Mouse (Mus musculus) layer of hippocampus, adult 18-20 months (tissue): ENCODE results near the gene 1700113H08Rik. TPM values are rescaled to one million over a fixed set of nuclear protein-coding genes. Genes with fewer than 3 reads are reported as not detected.

Experiments used
- DNase-seq, 2 experiments: peaks; one replicate each; pipeline ENCODE4 v3.0.0; 2022; ENCODE audit warnings: low spot score in 2 of 2
- long read RNA-seq: library from polyadenylated mRNA; stranded (forward); transcript quantifications from one replicate; pipeline ENCODE4 v2.0.0, GENCODE M21; 2021
- total RNA-seq, 2 experiments: library from RNA; stranded (reverse); gene quantifications; 2 replicates each; pipeline ENCODE4 v1.2.3; 2021

The 1700113H08Rik gene
- total RNA-seq, result not detected
- long read RNA-seq, result 0 reads

DNA sequence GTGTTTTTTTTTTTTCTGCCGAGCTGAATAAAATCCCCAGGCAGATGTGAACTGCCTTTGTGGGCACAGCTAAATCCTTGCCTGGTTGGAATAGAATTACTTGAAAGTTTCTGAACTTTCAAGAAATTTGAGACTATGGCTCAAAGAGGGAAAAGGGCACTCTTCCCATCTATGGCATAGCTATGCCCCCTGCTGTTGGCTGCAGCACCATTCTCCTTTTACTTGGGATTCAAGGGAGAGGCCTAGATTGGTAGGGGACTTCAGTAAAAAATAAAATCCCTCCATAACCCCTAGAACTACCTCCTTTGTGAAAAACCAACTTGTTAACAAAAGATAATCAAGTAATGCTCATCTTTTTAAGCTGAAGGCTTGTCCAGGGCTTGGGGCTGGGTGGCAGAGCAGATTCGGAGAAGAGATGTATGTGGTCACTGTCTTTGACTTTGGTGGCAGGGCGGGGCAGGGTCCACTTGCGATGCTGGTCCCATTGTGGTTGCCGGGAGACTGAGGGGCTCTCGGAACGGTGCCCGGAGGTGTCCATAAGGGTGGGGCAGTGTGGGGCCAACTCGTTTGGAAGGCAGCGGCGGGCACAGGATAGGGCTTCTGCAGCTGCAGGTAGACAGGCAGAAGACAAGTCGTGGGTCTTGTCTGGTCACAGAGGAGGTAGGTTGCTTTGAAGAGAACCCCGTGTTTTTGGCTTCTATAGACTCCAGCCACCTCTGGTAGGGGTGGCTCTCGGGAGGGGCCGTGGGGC lies at the start of gene 1700113H08Rik:
1700113H08Rik (plus strand) TSS at position 546 of the 751 bp plus-strand sequence.
- DNase-seq, result peak; percentile 9 to 25

DNA sequence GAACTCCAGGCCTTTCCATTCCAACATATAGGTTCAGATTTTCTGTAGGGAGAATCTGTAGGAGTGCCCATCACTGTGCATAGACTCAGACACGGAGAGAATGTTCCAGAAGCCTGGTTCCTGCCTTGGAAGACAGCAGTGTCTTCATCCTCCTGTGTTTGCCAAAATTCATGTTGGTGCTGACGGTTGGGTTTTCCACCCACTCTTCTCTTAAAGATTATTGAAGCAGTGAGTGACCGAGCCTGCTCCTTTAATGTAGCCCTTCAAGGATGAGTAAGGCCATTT lies 49.7 kb upstream of the 1700113H08Rik start:
- DNase-seq, result no peak

DNA sequence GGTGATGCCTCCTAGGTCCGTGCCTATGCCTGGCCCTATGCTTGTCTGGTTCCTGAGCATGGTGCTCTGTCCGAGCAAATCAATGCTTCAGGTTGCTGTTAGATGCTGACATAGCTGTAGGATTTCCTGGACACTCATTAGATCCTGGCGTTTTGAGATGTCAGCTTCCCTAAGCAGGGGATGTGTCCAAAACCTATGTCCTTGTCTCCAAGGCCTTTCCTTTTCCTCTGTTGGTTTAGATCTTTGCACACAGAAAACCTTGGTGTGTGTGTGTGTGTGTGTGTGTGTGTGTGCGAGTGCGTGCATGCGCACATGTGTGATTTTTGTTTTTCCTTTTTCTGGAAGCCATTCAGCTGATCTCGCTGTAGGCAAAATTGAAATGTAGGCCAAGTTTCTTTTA lies 45.8 kb upstream of the 1700113H08Rik start:
- DNase-seq, result no peak

DNA sequence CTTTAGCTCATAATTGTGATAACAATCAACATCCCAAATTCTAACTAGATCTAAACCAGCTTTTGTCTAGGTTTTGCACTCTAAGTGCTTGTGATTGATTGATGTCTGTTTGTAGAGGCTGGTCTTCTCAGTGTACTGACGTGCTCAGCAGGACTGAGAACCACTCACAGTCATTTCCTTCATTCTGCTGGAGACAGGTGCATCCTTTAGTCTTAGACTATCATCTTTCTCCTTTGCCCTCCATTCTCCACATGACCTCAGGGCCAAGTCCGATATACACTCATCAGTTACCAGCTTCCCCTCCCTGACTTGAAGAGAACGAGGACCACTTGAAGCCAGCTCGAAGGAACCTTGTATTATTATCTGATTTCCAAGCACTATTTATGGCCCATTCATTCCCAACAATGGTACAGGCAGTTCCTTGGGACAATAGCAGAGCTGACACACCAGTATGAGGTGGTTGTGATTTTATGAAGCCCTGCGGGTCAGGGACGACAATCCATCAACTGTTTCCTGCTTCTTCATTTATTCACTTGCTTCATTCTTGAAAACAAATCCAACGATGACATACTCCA lies 43.4 kb upstream of the 1700113H08Rik start:
- DNase-seq, result no peak

- no peak for DNase-seq
Observed at GRCm38 (mm10) chr10:87015403-87015802, 42.4 kb upstream of the 1700113H08Rik start.

DNA sequence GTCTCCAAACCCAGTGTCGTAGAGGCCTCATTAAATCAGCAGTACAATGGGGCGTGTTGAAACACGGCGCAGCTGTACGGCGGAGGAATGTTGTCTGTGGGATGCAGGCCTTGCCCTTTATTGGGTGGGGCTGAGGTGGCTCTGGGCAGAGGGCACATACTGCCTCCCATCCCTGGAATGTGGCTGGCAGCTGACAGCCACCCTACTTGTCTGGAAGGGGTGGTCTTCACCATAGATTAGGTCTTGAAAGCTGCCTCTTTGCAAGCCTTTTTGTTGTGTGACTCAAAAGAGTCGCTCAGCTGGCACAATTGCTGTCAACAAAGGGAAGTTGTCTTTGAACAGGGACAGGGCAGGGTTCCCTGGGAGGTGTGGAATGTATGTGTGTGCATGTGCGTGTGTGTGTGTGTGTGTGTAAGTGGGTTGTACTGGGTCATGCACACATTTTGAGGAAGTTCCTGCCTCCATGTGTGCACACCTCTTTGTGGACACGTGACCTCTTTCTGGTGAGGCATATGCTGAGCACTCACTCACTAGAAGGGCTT lies 41.6 kb upstream of the 1700113H08Rik start:
- DNase-seq, result no peak

- DNase-seq, result no peak
Observed at GRCm38 (mm10) chr10:87018876-87019275, 39.0 kb upstream of the 1700113H08Rik start.

GRCm38 (mm10) chr10:87020711-87021110 lies 37.1 kb upstream of the 1700113H08Rik start:
- peak; percentile 18 to 73 for DNase-seq

- peak; percentile 71 to 88 for DNase-seq
Observed at GRCm38 (mm10) chr10:87024884-87025283, 33.0 kb upstream of the 1700113H08Rik start.

GRCm38 (mm10) chr10:87032768-87033167 lies 25.1 kb upstream of the 1700113H08Rik start:
- DNase-seq, result no peak

DNA sequence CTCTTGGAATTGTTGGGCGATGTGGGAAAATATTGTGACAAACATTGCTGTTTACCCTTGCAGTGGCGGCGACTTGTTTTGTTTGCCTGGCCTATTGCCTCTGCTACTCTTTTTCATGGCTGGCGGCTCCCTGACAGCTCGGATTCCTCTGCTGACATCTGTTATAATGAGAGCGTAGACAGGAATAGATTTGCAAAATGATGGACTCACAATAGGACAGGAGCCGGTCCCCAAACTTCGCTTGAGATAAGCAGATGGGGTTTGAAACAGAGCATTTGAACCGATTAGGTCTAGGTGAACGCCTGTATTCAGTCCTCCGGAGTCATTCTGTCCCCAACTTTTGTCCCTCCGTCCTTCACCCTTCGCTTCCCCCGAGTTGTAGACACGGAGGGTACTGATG lies 22.0 kb upstream of the 1700113H08Rik start:
- DNase-seq, result peak in 1 of 2 experiments; percentile 39

GRCm38 (mm10) chr10:87036271-87036703 lies 21.6 kb upstream of the 1700113H08Rik start:
- no peak for DNase-seq

DNA sequence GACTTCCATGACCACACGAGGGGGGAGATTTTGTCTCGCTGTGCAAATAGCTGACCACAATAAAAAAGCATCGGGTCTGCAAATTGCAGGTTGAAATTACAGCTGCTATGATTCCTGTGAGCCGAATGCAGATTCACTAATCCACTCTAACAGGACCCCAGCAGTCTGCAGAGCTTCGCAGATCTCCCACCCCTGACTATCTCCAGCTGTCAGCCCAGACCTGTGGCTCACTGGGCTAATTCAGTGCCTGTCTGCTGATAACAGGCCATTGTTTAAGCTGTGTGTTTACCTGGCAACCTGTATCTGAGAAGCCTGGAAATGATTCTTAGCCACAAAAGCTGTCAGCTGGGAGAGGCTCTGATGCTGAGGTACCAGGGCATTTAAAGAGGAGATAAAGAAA lies 20.8 kb upstream of the 1700113H08Rik start:
- DNase-seq, result no peak

- DNase-seq, result no peak
Observed at GRCm38 (mm10) chr10:87039340-87039739, 18.5 kb upstream of the 1700113H08Rik start.

GRCm38 (mm10) chr10:87039800-87040199 lies 18.0 kb upstream of the 1700113H08Rik start:
- DNase-seq, result no peak

DNA sequence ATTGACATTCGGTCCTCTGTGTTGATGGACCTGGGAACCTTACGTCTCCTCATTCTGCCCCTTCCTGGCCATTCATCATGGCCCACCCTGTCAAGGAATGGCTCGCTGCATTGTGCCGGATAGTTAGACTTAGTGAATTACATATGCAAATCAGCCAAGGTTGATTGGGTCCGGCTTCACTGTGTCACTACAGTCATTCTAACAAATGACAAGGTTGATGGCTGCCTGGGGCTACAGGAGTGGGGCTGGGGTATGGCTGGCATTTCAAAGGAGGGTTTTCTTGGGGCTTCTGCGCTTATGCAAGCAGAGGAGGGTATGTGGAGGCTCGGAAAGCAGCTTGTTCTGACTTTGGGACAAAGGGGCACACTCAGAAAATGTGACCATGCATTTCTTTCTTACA lies 16.6 kb upstream of the 1700113H08Rik start:
- no peak for DNase-seq

- DNase-seq, result no peak
Observed at GRCm38 (mm10) chr10:87045273-87045672, 12.6 kb upstream of the 1700113H08Rik start.

- DNase-seq, result no peak
Observed at GRCm38 (mm10) chr10:87046469-87046868, 11.4 kb upstream of the 1700113H08Rik start.

GRCm38 (mm10) chr10:87046931-87047468 lies 10.8 kb upstream of the 1700113H08Rik start:
- no peak for DNase-seq

GRCm38 (mm10) chr10:87049179-87049578 lies 8.7 kb upstream of the 1700113H08Rik start:
- no peak for DNase-seq

DNA sequence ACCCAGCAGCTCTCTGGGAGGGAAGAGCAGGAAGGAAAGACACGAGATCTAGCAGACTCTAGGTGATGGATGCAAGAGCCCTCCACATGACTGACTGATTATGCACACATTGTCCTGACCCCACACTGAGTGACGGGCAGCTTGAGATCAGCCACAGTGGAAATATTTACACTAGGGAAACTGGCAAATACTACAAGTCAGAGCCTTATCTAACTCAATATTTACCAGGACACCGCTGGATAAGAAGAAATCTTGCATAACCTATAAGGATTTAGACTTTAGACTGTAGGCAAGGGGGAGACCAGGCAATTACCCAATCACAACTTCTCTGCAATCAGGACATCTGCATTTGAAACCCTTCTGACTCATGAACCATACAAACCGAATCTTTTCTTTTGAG lies 6.1 kb upstream of the 1700113H08Rik start:
- DNase-seq, result no peak

DNA sequence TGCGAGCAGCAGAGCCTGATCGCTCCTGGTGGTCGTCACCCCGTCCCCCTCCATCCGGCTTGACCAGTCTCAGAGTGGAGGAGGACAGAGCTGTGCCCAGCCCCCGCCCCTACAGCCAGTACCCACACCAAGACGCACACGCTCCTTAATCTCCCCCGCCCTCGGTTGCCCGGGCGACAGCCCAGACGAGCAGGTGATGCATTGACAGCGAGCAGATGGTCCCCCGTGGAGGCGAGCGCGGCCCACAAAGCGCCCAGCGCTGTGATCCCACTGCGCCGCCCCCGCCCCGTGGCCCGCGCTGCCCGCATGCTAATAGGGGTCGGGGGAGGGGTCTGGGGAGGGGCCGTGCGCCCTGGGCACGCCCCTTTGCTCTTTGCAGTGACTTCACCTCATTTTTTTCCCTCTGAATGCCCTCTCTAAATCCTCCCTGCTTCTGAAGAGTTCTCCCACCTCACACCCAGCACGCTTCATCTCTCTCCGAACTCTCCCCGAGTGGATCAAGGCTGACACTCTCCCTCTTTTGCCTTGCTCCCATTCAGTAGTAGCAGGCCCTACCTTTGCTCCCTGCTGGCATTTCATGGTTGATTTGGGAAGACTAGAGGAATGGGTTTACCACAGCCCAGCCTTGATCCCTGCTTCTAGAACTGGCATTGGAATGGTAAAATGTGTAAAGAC lies 543 bp downstream of the 1700113H08Rik start:
- peak; percentile 79 to 86 for DNase-seq
